Mouse (Mus musculus): ENCODE data around the gene Dnajb6. TPM values are rescaled to one million over a fixed set of nuclear protein-coding genes. Genes with fewer than 3 reads are reported as not detected.
"Not testable (repeated sequence)": the region's sequence is repeated elsewhere in the genome, so short reads cannot be mapped to it uniquely, and the experiment has no call there.

Dnajb6 gene
- polyA plus RNA-seq, 1 experiment from 2014 or later = 226 TPM

DNA sequence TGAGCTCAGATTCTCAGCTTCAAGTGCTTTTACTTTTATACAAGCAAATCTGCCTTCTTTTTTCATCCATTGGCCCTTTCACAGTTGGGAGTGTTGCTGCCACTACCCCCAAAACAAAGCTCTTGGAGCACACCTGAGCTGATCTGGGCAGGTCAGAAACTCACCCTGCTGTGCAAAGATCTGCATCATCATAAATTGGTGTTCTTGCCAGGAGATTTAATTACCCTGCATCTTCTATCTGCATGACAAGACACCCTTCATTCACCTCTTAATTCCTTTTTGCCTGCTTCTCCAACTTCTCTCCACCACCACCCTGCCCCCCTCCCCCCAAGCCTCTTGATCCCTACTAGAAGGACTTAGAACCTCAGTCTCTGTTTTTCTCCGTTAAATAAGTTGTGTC is 14.3 kb upstream of the Dnajb6 start:
- DNase-seq (ENCODE audit: low spot score) (no peak), ATAC-seq (replicated peaks; ENCODE audit: low FRiP score) (no peak)
- H3K27me3 ChIP-seq (ENCODE audit: control insufficient read depth, insufficient read depth, low read length) = no peaks in the 10 kb centered on the region
- H3K4me1 ChIP-seq (replicated peaks; ENCODE audit: control insufficient read depth, insufficient read depth, low read length) = no peaks in the 10 kb centered on the region
- H3K27ac ChIP-seq (ENCODE audit: low read depth, low read length) = no peak overlapping the region
- no peak overlapping the region for H3K4me3 ChIP-seq (ENCODE audit: low read depth, low read length)
- WGBS = 31% methylated on average over 1 of the region's 1 CpGs
- H3K9me3 ChIP-seq (ENCODE audit: control insufficient read depth, low read length) = no peaks in the 10 kb centered on the region
- no peak overlapping the region for H3K4me2 ChIP-seq (ENCODE audit: low read depth, low read length, severe bottlenecking)
- no peaks in the 10 kb centered on the region for H3K36me3 ChIP-seq (ENCODE audit: control insufficient read depth, insufficient read depth, low read length)
- no peak overlapping the region for H3K9ac ChIP-seq (ENCODE audit: low read length)

DNA sequence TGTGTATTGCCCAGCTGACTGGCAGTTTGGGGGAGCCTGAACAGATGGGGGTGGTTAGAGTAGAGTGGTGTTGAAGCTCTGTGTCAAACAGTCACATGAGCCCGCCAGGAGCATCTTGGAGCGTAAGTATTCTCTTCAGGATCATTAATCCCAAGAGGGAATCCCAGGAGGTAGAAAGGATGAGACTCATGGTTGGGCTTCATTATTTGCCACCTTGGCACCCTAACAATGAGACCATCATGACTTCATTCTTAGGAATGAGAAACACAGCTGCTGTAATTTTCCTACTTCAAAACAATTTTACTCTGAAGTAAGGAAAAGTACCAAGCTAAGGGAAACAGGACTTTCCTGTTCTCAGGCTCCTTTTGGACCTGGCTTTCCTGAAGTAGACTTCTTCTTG is 10.1 kb upstream of the Dnajb6 start:
- WGBS = 93% methylated on average over 2 of the region's 2 CpGs

DNA sequence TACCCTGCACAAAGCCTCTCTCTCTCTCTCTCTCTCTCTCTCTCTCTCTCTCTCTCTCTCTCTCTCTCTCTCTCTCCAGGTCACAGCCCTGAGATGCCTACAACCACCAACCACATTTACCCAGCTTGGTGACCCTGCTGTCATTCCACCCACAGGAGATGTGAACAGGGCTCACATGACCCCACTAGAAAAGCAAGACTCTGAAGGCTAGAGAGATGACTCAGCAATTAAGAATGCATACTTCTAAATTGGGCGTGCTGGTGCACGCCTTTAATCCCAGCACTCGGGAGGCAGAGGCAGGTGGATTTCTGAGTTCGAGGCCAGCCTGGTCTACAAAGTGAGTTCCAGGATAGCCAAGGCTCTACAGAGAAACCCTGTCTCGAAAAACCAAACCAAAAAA is 9.4 kb upstream of the Dnajb6 start:
- WGBS = 87% methylated on average over 5 of the region's 5 CpGs
- H3K27me3 ChIP-seq (ENCODE audit: control insufficient read depth, insufficient read depth, low read length); ATAC-seq (replicated peaks; ENCODE audit: low FRiP score); H3K9ac ChIP-seq (ENCODE audit: low read length); H3K27ac ChIP-seq (ENCODE audit: low read depth, low read length); DNase-seq (ENCODE audit: low spot score); H3K36me3 ChIP-seq (ENCODE audit: control insufficient read depth, insufficient read depth, low read length); H3K9me3 ChIP-seq (ENCODE audit: control insufficient read depth, low read length); H3K4me3 ChIP-seq (ENCODE audit: low read depth, low read length); H3K4me2 ChIP-seq (ENCODE audit: low read depth, low read length, severe bottlenecking); H3K4me1 ChIP-seq (replicated peaks; ENCODE audit: control insufficient read depth, insufficient read depth, low read length): not testable (repeated sequence)

More for the DNA sequence above, 10.1 kb upstream of the Dnajb6 start:
- Histone ChIP-seq H3K4me3 (ENCODE audit: low read depth, low read length) (no peak overlapping the region), H3K27ac (ENCODE audit: low read depth, low read length) (no peak overlapping the region), H3K9me3 (ENCODE audit: control insufficient read depth, low read length) (no peaks in the 10 kb centered on the region), H3K4me2 (ENCODE audit: low read depth, low read length, severe bottlenecking) (no peak overlapping the region), H3K27me3 (ENCODE audit: control insufficient read depth, insufficient read depth, low read length) (no peaks in the 10 kb centered on the region), H3K36me3 (ENCODE audit: control insufficient read depth, insufficient read depth, low read length) (no peaks in the 10 kb centered on the region), H3K9ac (ENCODE audit: low read length) (no peak overlapping the region), H3K4me1 (replicated peaks; ENCODE audit: control insufficient read depth, insufficient read depth, low read length) (no peaks in the 10 kb centered on the region)
- DNase-seq (ENCODE audit: low spot score) = no peak
- no peak for ATAC-seq (replicated peaks; ENCODE audit: low FRiP score)

DNA sequence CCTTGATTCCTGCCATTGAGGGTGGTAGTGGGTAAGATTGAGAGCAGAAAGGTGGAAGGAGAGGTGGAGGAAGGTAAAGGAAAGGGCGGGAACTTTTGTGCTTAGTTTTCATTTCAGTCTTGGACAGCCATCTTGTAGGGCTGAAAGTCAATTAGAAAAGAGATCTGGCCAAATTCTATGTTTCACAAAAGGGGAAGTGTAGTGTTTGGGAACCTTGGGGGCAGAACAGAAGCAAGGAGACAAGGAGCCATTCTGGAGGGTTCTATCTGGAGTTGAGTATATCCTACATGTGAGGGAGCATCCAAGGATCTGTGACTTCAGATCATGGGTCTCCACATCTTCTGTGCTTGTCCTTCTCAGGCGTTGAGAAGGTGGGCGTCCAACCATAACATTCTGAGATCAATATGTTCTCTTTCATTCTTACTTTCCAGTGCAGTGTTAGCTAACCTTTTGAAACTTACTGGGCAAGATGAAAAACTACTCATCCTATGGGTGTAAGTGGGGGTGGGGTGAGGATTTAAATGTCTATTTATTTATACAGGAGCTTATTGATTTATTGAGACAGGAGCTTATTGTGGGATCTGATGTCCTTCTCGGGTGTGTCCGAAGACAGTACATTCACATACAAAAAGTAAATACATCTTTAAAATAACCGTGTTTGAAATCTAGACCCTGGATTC is 517 bp upstream of the Dnajb6 start:
- Histone ChIP-seq H3K4me1 (replicated peaks; ENCODE audit: control insufficient read depth, insufficient read depth, low read length) (peaks cover 8% of the 10 kb centered on the region; the same call in 1 of the 2 replicates), H3K4me3 (ENCODE audit: low read depth, low read length) (peak overlapping the region; percentile 92), H3K4me2 (ENCODE audit: low read depth, low read length, severe bottlenecking) (peak overlapping the region; percentile 72), H3K9me3 (ENCODE audit: control insufficient read depth, low read length) (no peaks in the 10 kb centered on the region), H3K36me3 (ENCODE audit: control insufficient read depth, insufficient read depth, low read length) (no peaks in the 10 kb centered on the region), H3K9ac (ENCODE audit: low read length) (peak overlapping the region; percentile 95), H3K27me3 (ENCODE audit: control insufficient read depth, insufficient read depth, low read length) (no peaks in the 10 kb centered on the region), H3K27ac (ENCODE audit: low read depth, low read length) (peak overlapping the region; percentile 89)
- DNase-seq (ENCODE audit: low spot score) = no peak
- no peak for ATAC-seq (replicated peaks; ENCODE audit: low FRiP score)
- WGBS = 58% methylated on average over 6 of the region's 6 CpGs

DNA sequence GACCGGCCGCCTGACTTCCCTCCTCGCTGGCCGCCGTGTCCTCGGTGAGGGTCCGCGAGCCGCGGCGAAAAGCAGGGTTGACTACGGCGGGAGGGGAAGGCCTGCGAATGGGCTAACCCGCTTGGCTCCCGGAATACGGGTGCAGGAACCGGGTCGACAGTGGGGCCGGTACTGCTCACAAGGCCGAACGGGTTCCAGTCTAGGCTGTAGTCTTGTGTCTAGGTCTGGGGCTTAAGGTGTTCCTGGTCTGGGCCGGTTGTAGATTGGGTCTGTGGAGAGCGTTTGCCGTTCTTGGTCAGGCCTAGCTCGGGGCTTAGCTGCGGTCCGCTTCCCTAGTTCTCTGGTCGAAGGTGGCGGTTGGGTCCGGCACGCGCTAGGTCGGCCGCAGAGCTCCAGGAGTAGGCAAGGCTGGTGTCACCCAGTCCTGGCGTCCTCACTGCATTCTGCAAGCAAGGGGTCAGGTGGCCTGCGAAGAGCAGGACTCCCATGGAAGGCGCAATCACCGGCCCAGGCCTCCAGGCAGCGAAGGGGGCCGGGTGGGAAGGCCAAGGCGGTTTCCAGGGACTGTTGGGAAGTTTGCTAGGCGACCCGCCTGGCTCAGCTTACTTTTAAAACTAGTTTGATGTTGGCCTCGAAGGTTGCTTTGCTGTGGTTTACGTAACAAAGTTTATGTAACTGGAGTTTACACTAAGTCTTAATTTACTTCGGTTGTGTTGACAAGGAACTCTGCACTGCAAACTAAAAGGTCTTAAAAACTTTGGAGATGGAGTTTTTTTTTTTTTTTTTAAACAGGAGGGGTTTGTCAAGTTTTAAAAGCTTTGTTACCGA is 799 bp downstream of the Dnajb6 start:
- ATAC-seq (replicated peaks; ENCODE audit: low FRiP score) (peak; percentile 72), DNase-seq (ENCODE audit: low spot score) (peak; percentile 68)
- WGBS = 2% methylated on average over 48 of the region's 48 CpGs
- H3K4me1 ChIP-seq (replicated peaks; ENCODE audit: control insufficient read depth, insufficient read depth, low read length) = peaks cover 8% of the 10 kb centered on the region; the same call in 1 of the 2 replicates
- H3K36me3 ChIP-seq (ENCODE audit: control insufficient read depth, insufficient read depth, low read length) = no peaks in the 10 kb centered on the region
- H3K27ac ChIP-seq (ENCODE audit: low read depth, low read length) = peak overlapping the region; percentile 89
- H3K4me2 ChIP-seq (ENCODE audit: low read depth, low read length, severe bottlenecking) = peak overlapping the region; percentile 72
- no peaks in the 10 kb centered on the region for H3K9me3 ChIP-seq (ENCODE audit: control insufficient read depth, low read length)
- peak overlapping the region; percentile 95 for H3K9ac ChIP-seq (ENCODE audit: low read length)
- H3K4me3 ChIP-seq (ENCODE audit: low read depth, low read length) = peak overlapping the region; percentile 92
- H3K27me3 ChIP-seq (ENCODE audit: control insufficient read depth, insufficient read depth, low read length) = no peaks in the 10 kb centered on the region

DNA sequence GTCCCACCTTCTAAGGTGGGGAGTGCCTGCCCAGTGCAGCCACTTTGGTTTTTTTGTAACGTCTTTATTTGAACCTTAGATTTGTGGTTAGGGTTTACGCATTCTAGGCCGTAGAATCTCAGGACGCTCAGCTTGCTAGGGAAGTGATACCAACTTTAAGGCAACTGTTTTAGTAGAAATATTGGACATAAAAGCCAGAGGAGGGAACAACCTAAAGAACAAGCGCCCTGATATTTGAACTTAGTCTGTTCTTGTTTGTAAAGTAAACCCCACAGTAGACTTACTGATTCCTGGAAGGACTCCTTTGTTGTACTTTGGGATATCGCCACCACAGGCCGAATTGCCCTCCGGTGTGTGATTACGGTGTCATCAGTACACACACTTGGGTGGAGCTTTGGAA is 1.5 kb downstream of the Dnajb6 start:
- Histone ChIP-seq H3K27ac (ENCODE audit: low read depth, low read length) (no peak overlapping the region), H3K9me3 (ENCODE audit: control insufficient read depth, low read length) (no peaks in the 10 kb centered on the region), H3K4me2 (ENCODE audit: low read depth, low read length, severe bottlenecking) (peak overlapping the region; percentile 72), H3K27me3 (ENCODE audit: control insufficient read depth, insufficient read depth, low read length) (no peaks in the 10 kb centered on the region), H3K4me3 (ENCODE audit: low read depth, low read length) (peak overlapping the region; percentile 92), H3K9ac (ENCODE audit: low read length) (peak overlapping the region; percentile 95), H3K4me1 (replicated peaks; ENCODE audit: control insufficient read depth, insufficient read depth, low read length) (peaks cover 8% of the 10 kb centered on the region; the same call in 1 of the 2 replicates), H3K36me3 (ENCODE audit: control insufficient read depth, insufficient read depth, low read length) (no peaks in the 10 kb centered on the region)
- WGBS = 69% methylated on average over 9 of the region's 9 CpGs
- no peak for ATAC-seq (replicated peaks; ENCODE audit: low FRiP score)
- no peak for DNase-seq (ENCODE audit: low spot score)

DNA sequence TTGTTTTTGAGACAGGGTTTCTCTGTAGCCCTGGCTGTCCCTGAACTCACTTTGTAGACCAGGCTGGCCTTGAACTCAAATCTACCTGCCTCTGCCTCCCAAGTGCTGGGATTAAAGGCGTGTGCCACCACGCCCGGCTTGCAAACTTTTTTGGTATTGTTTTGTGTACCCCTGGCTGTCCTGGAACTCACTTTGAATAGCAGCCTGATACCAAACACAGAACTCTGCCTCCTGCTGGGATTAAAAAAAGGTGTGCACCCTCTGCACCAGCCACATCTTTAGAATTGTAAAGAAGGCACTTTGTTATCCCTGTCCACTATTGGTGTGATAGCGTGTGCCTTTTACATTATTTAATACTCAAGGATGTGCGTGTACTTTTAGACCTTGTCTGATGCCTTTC is 2.0 kb downstream of the Dnajb6 start:
- Histone ChIP-seq H3K27me3 (ENCODE audit: control insufficient read depth, insufficient read depth, low read length) (no peaks in the 10 kb centered on the region), H3K4me1 (replicated peaks; ENCODE audit: control insufficient read depth, insufficient read depth, low read length) (peaks cover 8% of the 10 kb centered on the region; the same call in 1 of the 2 replicates), H3K36me3 (ENCODE audit: control insufficient read depth, insufficient read depth, low read length) (no peaks in the 10 kb centered on the region; the same call in 1 of the 2 replicates), H3K4me2 (ENCODE audit: low read depth, low read length, severe bottlenecking) (peak overlapping the region; percentile 72; the same call in 1 of the 2 replicates), H3K9ac (ENCODE audit: low read length) (no peak overlapping the region), H3K27ac (ENCODE audit: low read depth, low read length) (no peak overlapping the region), H3K4me3 (ENCODE audit: low read depth, low read length) (no peak overlapping the region), H3K9me3 (ENCODE audit: control insufficient read depth, low read length) (no peaks in the 10 kb centered on the region)
- WGBS = 89% methylated on average over 5 of the region's 5 CpGs
- DNase-seq (ENCODE audit: low spot score) (no peak), ATAC-seq (replicated peaks; ENCODE audit: low FRiP score) (no peak)

DNA sequence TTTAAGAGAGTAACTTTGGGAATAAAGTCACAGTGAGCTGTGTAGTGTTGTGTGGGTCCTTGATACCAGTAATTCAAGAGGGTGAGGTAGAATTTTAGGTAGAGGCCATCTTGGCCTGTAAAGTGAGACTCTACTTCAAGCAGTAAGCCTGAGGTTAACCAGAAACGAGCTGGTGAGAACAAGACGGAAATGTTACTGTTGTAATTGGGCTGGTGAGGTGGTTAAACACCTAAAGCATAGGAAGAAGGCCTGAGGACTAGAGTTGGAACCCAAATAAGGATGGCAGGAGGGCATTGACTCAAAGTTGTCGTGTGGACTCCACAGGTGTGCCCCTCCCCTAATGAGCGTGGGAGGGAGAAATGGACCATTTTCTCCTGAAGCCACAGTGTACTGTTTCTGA is 2.6 kb downstream of the Dnajb6 start:
- Histone ChIP-seq H3K4me1 (replicated peaks; ENCODE audit: control insufficient read depth, insufficient read depth, low read length) (peaks cover 8% of the 10 kb centered on the region; the same call in 1 of the 2 replicates), H3K27ac (ENCODE audit: low read depth, low read length) (no peak overlapping the region), H3K9me3 (ENCODE audit: control insufficient read depth, low read length) (no peaks in the 10 kb centered on the region), H3K4me2 (ENCODE audit: low read depth, low read length, severe bottlenecking) (no peak overlapping the region), H3K4me3 (ENCODE audit: low read depth, low read length) (no peak overlapping the region), H3K27me3 (ENCODE audit: control insufficient read depth, insufficient read depth, low read length) (no peaks in the 10 kb centered on the region), H3K9ac (ENCODE audit: low read length) (no peak overlapping the region), H3K36me3 (ENCODE audit: control insufficient read depth, insufficient read depth, low read length) (no peaks in the 10 kb centered on the region; the same call in 1 of the 2 replicates)
- ATAC-seq (replicated peaks; ENCODE audit: low FRiP score) (no peak), DNase-seq (ENCODE audit: low spot score) (no peak)
- WGBS = 90% methylated on average over 4 of the region's 4 CpGs
